Mouse (Mus musculus) thymus, adult 2 months (tissue): ENCODE data around the gene Cep70.

ENCODE experiments used
- CTCF ChIP-seq: fragments of 200-500 bp; IDR thresholded peaks from 2 replicates; pipeline ENCODE4 v1.5.1; 2012; ENCODE audit warnings: mild to moderate bottlenecking, control low read depth, low read length, moderate library complexity, borderline replicate concordance; ENCODE audit not compliant: control insufficient read depth, poor library complexity, insufficient read depth; ENCODE audit errors: extremely low read depth
- POLR2A ChIP-seq: fragments of 200-500 bp; IDR thresholded peaks from 2 replicates; pipeline ENCODE4 v1.6.1; 2012; ENCODE audit warnings: mild to moderate bottlenecking, low read length, control low read depth, moderate library complexity; ENCODE audit not compliant: control insufficient read depth, poor library complexity, insufficient read depth; ENCODE audit errors: extremely low read depth

- TF ChIP-seq CTCF (no peak), POLR2A (no peak)
Observed at GRCm38 (mm10) chr9:99340126-99340525, 97.0 kb downstream of the Cep70 start.
